Mouse (Mus musculus): ENCODE results near the gene Akap12.

Gene Akap12

DNA sequence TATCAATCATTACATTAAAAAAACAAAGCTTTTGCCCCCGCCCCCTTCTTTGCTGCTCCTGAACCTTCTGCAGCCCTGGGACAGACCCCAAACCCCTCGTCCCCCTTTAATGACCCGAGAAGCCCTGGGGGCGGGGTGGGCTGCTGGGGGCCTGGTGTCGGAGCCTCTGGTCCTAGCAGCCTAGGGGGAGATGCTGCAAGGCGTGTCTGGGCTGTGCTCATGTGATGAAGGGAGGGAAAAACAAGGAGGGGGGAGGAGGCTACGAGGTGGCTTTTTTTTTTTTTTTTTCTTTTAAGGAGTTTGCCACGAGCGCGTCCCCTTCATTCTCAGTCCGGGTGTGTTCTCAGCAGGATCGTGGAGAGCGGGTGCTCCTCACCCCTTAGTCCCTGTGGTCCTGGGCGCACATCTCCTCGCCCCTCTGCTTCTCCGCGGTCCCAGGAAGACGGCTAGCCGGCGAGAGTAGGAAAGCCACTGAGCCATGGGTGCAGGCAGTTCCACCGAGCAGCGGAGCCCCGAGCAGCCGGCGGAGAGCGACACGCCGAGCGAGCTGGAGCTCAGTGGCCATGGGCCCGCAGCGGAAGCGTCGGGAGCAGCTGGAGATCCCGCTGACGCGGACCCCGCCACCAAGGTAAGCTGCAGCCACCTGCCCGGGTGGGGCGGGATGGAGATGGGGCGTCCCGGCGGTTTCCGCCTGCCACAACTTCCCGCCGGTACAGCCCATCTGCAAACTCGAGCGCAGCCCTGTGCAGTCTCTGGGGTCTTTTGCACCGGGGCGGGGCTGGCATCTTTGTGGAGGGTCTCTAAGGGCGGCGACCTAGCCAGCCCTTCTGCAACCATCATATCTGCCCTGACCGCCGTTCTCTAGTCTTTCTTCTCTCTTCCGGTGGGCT, at the start of gene Akap12:
Gene Akap12, plus strand, starts transcription at position 340 of the 890 bp plus-strand sequence.
- DNase-seq (ENCODE audit: low read depth in 1 of 2, low spot score in 2 of 2): no peak

DNA sequence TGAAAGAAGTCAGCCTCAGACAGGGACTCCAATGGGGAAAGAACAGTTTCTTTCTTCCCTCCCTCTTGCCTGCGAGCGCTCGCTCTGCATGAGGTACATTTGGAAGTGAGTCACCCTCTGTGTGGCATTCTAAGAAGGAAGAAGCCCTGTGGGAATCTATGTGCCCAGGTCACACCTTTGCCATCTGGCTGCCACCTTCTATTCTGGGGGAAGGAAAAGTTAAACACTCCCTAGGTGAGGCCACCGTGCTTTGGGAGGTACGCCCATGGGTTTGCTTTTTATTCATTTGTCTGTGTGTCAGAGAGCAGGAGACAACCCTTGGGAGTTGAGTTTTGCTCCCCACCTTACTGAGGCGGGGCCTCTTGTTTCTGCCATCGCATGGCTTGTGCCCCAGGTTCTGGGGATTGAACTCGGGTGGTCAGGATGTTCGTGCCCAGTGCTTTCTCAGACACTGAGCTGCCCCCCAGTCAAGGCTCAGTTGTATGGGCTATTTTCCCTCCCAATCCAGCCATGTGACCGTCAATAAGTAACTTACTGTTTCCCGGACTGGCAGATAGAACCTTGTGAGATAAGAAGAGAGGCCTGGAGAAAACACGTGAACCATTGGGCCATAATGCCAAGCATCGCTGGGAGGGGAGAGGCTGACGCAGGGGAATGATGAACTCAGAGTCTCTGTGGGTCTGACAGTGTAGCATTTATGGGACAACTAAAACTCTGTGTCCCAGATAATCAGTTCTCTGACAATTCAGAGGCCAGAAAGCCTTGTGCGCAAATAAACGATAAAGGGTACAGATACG, 35.4 kb upstream of the Akap12 start:
- no peak for DNase-seq (ENCODE audit: low read depth in 1 of 2, low spot score in 2 of 2)

DNA sequence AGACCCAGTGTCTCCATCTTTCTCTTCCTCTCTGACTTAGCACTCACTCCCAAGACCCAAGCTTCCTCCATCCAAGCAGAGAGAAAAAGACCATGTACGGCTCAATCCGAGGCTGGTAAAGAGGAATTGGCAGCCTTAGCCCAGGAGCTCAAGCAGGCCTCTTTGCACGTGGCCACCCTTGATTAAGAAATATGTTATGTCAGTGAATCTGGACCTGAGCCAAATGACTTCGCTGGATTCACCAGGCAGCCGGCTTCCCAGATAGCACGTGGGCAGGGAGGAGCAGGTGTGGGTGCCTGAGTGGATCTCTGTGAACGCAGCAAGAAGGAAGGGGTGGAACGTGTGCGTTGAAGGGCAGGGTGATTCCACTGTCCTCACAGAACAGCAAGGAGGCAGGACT, 33.1 kb upstream of the Akap12 start:
- DNase-seq (ENCODE audit: low read depth in 1 of 2, low spot score in 2 of 2): no peak

DNA sequence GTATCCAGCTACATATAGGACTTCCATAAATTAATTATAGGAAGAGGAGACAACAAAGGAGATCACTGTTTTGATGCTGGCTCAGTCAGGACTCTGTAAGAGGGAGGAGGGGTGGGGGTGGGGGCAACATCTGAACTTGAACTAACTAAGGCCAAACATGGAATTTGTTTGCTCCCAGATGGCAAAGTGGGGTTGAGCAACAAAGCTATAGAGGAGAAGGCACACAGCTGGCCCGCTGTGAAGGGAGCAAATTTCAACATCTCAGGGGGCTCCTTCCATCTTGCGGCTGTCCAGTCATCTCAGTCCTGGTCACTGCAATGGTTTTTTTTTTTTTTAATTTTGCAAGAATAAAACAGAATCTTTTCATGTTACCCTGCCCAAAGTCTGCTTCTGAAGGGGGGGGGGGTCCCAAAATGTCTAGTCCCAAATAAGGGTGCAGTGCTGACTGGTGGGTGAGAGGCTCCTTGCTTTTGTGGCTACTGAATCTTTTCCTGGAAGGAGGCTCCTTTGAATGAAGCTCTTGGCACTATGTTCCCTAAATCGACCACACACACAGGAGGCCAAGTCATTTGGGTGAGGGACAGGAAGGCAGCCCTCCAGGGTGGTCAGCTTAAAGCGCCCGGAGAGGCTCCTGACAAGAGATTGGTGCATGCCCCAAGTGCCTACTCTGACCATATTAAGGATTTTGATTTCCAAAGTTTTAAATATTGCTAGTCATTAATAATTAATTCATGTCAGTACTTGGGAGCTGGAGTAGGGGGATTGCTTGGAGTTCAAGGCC, 26.2 kb upstream of the Akap12 start:
- DNase-seq (ENCODE audit: low read depth in 1 of 2, low spot score in 2 of 2): no peak

DNA sequence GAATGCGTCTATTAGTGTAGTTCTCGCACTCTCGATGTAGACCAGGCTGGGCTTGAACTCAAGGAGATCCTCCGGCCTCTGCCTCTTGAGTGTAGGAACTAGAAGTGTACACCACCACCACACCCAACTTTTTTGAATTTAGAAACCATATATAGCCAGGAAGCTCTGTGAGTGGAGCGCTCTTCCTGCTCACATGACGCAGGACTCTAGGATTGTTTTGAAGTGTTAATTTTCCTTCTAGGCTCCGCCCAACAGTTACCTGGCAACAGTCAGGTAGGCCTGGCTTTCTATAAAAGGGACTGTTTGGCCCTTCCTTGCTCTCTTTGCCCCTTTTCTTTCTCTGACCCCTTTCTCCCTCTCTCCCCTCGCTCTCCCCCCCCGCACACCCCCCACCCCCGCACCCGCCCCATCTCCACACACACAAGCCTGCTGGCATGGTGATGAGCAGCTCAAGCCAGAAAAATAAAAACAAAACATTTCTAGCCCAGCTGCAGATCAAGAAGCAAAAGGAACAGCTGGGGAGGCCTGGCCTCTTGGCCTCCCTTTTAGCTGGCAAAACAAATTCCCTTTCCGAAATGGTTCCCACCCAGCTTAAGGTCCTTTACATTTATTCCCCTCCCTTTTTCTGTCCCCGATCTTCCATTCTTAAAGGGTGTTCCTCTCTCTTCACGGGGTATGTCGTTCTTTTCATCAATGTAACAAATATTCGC, 22.4 kb upstream of the Akap12 start:
- DNase-seq (ENCODE audit: low read depth in 1 of 2, low spot score in 2 of 2): no peak

DNA sequence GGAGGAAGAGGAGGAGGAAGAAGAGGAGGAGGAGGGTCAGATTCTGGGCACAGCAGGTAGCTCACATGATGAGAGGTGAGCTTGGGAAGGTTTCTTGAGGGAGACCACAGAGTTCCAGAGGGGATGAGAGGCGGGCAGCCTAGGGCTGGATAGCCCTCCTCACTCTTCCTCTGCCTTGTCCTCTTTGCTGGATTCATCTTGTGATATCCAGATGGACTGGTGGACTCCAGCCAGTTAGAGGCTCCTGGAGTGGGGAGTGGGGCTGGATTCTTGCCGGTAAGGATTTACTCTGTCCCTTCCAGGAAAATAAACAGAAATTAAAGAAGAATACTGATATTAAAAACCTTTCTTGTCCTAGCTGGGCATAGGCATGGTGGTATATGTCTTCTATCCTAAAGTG, 20.4 kb upstream of the Akap12 start:
- DNase-seq (ENCODE audit: low read depth in 1 of 2, low spot score in 2 of 2): no peak

DNA sequence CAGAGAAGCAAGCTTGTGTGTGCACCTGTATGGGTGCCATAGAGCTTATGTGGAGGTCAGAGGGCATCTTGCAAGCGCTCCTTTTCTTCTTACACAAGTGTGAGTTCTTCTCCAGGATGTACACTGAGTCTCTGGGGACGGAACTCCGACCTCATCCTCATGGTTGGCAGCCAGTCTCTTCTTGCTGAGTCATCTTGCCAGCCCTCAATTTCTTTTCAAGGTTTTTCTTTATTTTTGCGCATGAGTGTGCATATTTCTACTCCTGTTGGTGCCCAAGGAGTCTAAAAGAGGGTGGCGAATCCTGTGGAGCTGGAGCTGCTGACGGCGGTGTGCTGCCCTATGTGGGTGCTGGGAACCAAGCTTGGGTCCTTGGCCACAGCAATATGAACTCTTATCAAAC, 19.8 kb upstream of the Akap12 start:
- no peak for DNase-seq (ENCODE audit: low read depth in 1 of 2, low spot score in 2 of 2)

DNA sequence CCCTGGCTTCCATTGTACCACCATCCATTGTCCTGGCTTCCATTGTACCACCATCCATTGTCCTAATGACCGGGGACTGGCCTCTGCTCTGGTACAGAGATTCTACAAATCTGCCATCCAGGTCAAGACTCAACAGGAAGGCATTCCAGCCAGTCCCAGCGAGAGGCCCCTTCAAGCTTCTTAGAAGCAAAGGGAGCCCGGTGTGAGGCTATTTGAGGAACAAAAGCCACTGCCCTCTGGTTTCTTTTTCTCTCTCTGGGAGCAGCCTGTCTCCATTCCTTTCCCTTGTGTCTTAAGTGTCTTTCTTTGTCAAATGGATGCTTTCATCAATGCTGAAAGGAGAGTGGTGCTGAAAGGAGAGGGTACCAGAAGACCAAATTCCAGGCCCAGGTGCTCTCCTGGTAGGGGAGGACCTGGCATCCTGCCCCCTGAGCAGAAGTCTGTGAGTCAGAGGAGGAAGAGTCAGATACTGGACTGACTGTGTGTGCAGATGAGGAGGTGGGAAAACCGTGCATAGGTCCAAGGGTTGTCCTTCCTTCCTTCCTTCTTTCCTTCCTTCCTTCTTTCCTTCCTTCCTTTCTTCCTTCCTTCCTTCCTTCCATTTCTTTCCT, 16.8 kb upstream of the Akap12 start:
- no peak for DNase-seq (ENCODE audit: low read depth in 1 of 2, low spot score in 2 of 2)

DNA sequence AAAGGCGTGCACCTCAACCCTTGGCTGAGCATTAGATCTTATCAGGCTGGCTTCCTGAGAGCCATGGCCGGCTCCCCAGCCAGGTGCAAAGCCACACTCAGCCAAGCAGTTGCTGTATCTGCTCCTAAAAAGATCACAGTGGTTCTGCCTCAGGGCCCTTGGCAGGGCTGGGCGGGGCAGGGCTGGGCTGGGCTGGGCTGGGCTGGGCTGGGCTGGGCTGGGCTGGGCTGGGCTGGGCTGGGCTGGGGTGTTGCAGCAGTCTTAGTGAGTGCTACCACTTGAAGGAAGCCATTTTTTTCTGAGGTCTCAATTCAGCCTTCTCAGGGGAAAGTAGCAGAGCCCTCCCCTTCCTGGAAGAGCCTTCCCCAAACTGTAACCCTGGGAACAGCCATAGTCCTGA, 15.5 kb upstream of the Akap12 start:
- DNase-seq (ENCODE audit: low read depth in 1 of 2, low spot score in 2 of 2): no peak

DNA sequence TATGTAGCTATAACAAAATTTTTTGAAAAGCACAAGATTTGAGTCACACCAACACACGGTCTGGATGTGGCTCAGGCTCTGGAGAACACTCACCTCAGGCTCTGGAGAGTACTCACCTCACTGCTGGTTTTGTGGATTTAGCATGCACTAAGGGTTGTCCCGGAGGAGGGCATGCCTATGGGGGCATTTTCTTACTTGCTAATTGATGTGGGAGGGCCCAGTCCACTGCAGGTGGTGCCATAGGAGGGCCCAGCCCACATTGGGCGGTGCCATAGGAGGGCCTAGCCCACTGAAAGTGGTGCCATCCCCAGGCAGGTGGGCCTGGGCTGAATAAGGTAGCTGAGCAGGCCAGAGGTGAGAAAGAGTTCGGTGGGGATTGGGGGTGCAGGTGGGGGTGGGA, 12.6 kb upstream of the Akap12 start:
- no peak for DNase-seq (ENCODE audit: low read depth in 1 of 2, low spot score in 2 of 2)

DNA sequence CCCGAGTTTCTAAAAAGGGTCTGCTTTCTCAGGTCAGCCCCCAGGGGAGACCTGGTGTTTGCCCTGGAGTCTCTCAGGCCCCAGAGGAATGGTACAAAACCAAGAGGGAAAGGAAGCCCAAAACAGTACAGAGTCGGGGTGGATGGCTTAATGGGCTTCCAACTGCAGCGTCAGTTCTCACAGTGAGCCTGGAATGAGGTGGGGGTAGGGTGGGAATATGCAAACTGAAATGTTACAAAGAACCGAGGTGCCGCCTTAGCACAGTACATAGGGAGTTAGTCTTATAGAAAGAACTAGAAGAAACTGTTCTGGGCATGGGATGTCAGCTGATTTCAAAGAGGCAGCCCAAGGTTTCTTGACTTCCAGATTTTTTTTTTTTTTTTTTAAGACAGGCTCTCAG, 11.7 kb upstream of the Akap12 start:
- DNase-seq (ENCODE audit: low read depth in 1 of 2, low spot score in 2 of 2): no peak

DNA sequence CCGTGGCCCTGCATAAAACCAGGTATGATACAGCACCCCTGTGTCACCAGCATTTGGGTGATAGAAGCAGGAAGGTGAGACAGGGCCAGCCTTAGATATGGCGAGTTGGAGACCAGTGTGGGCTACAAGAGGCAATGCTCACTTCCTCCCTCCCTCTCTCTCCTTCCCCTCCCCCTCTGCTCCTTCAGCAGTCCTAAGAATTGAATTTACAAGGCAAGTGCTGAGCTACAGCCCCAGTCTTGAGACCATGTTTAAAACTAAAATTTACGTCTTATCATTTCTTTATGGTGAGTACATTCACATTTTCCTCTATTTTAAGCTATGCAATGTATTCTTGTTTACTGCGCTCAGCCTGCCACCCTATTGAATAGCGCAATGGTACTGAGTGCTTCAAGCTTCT, 5.3 kb upstream of the Akap12 start:
- no peak for DNase-seq (ENCODE audit: low read depth in 1 of 2, low spot score in 2 of 2)

DNA sequence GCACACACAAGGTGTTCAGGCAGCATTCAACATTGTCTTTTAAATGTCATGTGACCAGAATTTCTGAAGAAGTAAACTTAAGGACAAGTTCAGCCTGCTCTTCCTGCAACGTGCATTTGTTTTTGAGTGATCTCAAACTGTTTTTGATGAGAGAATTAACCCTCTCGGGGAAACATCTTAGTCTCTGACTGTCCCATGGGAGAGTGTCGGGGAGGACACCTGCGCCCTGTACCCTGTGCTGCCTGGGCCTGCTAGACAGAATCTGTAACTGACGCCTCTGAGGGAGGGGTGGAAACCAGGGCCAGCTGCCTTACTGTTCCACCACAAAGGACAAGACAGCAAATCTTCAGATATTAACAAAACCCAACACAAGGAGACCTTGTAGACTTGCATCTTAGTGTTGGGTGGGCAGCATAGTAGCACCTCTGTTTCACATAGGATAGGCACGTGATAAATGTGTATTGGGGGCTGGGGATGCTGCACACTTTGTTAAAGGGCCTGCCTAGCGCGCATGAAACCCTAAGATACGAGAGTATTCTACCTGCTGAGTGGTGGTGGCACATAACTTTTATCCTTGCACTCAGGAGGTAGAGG, 4.7 kb upstream of the Akap12 start:
- DNase-seq (ENCODE audit: low read depth in 1 of 2, low spot score in 2 of 2): no peak

DNA sequence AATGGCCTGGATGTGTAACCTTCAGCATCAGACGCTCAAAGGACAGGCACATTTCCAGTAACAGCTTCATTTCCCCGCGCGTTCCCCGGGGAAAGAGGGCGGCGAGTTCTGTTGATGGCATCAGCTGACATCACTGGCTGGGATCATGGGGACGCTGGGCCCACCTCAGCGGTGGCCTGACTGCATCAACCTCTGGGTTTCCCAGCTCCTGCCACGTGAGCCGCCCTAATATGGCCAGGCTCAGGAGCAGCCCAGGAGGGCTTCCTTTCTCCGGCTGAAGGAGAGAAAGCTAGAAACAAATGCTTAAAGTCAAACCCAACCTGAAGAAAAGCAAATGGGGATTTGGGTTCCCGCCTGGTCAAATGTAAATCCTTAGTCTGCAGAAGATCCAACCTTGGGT, 539 bp upstream of the Akap12 start:
- DNase-seq (ENCODE audit: low read depth in 1 of 2, low spot score in 2 of 2): no peak

DNA sequence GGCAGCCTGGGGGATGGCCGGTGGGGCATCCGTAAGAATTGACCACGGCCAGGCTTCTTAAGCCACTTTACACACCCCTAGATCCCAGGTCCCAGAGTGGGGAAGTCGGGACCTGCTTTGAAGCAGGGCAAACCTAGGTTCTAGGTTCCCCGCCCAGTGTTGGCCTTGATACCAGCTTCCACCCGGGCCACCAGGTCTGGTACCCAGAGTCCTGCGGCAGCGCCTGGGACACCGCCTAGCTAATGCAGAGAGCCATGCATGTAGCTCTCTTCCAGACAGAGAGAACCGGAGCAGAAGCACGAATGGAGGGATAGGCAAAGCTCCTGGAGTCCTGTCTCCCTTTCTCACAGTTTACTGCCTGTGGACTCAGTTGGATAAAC, 741 bp downstream of the Akap12 start:
- DNase-seq (ENCODE audit: low read depth in 1 of 2, low spot score in 2 of 2): no peak

DNA sequence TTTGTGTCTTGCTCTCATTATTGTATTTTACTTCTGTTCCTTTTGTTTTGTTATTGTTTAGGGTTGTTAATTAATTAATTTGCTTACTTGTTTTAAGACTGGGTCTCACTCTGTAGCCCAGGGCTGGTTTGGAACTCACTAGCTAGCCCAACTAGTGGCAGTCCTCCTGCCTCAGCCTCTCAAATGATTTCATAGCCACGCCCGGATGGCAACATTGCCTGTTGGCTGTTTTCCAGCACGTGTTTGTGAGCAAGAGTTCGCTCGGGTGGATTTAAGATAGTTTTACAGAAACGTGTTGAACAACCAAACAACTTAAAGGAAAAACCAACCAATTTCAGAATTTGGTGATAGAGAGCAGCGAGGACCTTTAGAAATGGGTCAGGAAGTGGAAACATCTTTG, 1.3 kb downstream of the Akap12 start:
- DNase-seq (ENCODE audit: low read depth in 1 of 2, low spot score in 2 of 2): no peak

DNA sequence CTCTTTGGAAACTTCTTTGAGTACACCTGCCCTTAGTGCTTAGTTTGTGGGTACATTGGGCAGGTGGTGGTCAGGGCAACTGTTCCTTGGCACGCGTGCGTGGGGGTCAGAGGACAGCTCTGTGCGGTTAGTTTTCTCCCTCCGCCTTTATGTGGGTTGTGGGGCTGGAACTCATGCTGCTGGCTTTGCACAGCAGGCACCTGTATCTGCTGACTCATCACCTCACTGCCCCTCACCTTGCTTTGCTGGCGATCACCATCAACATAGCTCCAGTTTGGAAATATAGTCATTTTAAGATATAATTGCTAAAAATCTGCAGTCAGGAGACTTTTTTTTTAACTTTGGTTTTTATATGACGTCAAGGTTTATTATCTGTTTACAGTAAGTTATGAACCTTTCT, 2.0 kb downstream of the Akap12 start:
- DNase-seq (ENCODE audit: low read depth in 1 of 2, low spot score in 2 of 2): no peak

DNA sequence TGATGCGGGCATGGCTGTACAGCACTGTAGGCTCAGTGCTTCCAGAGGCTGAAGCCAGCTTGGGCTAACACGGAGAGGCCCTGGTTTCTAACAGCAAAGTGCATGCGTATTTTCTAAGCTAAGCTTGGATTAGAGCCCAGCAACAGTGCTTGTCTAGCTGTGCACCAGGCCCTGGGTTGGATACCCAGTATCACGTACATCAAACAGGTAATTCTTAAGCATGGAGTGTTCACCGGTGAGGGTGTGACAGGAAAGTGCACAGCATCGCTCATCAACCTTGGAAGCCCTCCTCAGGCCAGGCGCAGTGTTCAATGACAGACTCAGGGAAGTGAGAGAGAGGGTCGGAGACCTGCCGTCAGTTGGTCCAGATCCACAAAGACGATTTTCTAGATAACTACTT, 9.4 kb downstream of the Akap12 start:
- no peak for DNase-seq (ENCODE audit: low read depth in 1 of 2, low spot score in 2 of 2)

DNA sequence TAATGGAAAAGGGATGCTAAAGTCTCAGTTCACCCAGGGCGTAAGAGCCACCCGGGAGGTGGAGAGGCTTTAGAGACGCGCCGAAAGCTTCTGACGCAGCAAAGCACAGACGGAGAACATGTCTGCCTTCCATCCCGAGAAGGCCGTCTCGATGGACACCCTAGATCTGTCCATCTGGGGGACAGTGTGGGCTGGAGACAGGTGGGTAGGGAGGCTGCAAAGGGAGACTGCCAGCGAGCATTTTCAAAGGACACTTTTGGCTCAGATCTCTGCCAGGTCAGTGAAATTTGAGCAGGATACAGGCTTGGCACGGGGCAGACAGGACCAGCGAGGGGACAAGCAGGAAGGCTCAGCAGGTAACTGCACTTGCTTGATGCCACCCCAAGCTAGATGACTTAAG, 9.9 kb downstream of the Akap12 start:
- DNase-seq (ENCODE audit: low read depth in 1 of 2, low spot score in 2 of 2): no peak

DNA sequence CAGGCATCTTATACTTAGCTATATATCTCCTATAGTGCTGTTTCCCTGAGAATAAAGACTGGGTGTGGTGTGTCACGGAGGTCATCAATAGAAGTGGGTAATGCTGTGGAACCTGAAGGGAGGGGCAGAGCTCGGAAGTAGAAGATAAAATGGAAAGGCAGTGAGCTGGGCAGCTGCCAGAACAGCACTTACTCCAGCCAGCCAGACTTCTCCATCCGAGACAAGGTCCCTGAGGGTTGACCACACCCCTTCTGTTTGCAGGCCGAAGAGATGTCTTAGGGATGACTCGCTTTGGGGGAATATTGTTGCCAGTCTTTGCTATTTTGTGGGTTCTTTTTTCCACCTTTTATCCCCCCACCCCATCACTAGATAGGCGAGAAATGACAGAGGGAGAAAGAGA, 11.9 kb downstream of the Akap12 start:
- DNase-seq (ENCODE audit: low read depth in 1 of 2, low spot score in 2 of 2): no peak

All from monocyte, adult 2 months (primary cell).